Mouse (Mus musculus): ENCODE measurements around the gene Ppid. TPM values are rescaled to one million over a fixed set of nuclear protein-coding genes. Genes with fewer than 3 reads are reported as not detected.

The Ppid gene
- total RNA-seq, 1 experiment: 159 TPM

DNA sequence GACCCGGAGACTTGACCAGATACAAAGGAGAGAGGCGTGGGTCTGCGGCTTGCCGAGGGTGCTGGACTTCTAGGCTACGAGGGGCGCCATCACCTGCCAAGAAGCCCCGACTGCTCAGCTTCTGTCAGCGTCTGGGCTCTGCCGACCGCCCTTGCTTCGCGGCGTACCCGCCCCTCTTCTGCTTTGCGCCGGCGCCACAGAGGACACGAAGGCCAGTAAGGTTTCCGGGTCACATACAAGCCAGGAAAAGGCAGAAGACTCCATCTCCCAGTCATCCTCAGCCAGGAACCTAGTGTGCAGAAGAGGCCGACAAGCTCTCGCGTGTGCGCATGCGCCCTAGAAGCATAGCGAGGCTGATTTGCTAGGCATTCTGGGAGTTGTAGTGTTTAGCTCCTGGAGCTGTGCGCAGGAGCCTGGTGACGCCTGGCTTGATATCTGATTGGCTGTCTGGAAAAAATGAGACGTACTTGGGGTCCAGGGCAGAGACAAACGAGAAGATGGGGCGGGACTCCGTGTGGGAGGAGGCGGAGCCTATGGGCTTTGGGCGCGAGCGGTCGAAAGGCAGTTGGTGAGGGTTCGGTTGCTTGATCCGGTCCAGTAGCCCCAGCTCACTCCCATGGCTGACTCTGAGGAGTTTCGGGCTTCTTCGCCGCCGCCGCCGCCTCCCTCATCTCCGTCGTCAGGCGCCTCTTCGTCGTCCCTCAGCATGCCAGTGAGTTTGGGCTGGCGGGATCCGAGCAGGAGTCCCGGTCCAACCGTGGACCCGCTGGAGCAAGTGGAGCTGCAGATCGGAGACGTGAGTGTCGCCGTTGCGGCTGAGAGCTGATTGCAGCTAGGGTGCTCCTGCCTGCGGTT, 37.6 kb downstream of the Ppid start, which contains the start of gene 4930579G24Rik:
4930579G24Rik (plus strand) TSS at position 519 of the 855 bp plus-strand sequence.
- TF ChIP-seq CHD2 (IDR thresholded peaks at IDR 0.05; ENCODE audit: low read depth, low read length) (peak; percentile 39), ZC3H11A (IDR thresholded peaks at IDR 0.05; ENCODE audit: borderline replicate concordance, low read depth, low read length) (no peak), HCFC1 (IDR thresholded peaks at IDR 0.05; ENCODE audit: borderline replicate concordance, insufficient read depth, low read length) (peak; percentile 97), MAFK (IDR thresholded peaks at IDR 0.05; ENCODE audit: insufficient read depth, low read depth, low read length) (no peak), ZNF384 (IDR thresholded peaks at IDR 0.05; ENCODE audit: low read depth, low read length) (no peak)
- Histone ChIP-seq H3K36me3 (ENCODE audit: control insufficient read depth, insufficient read depth, low read length, poor library complexity, severe bottlenecking) (no peaks in the 10 kb centered on the region), H3K4me3 (ENCODE audit: insufficient read depth in 1 of 2, low read depth in 1 of 2, low read length in 2 of 2, poor library complexity in 1 of 2, severe bottlenecking in 1 of 2) (peak within 1 kb of the TSS; percentile 86 to 97), H3K9me3 (ENCODE audit: control insufficient read depth, insufficient read depth, low read depth, low read length) (no peaks in the 10 kb centered on the region), H3K27ac (ENCODE audit: insufficient read depth, low read depth, low read length, poor library complexity, severe bottlenecking) (peak within 1 kb of the TSS; percentile 28; the same call in 1 of the 2 replicates), H3K4me1 (ENCODE audit: control insufficient read depth in 2 of 2, insufficient read depth in 2 of 2, low read length in 2 of 2, poor library complexity in 1 of 2) (peaks cover 2 to 4% of the 10 kb centered on the region in 2 experiments; a peak in 2 of 4 replicates), H3K9ac (ENCODE audit: insufficient read depth, low read depth, low read length, poor library complexity, severe bottlenecking) (peak within 1 kb of the TSS; percentile 92)
- peak; percentile 96 for DNase-seq (ENCODE audit: low read depth, low spot score)
- in situ Hi-C loops (cut with MboI; ENCODE audit: low sequenced_read_pairs in 2 of 2, unreplicated experiment in 2 of 2): no loop called here

DNA sequence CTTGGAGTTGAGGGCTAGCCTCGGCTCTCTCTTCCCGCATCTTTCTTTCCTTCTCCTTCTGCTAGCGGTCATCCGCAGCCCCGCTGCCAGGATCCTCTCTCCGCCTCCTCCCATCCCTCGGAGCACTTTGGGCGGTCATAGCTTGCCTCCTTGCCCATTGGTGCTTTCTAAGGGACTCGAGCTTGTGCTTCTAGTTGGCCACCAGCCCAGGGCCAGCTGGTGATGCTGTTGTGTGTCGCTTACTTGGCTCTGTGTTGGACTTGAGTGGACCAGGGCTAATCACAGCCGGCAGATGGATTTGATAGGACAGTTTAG, 38.2 kb downstream of the Ppid start, which contains the start of gene Etfdh:
Etfdh (minus strand) TSS at position 85 of the 315 bp plus-strand sequence.
- peak within 1 kb of the TSS; percentile 92 for H3K9ac ChIP-seq (ENCODE audit: insufficient read depth, low read depth, low read length, poor library complexity, severe bottlenecking)
- peaks cover 2 to 4% of the 10 kb centered on the region in 2 experiments; a peak in 2 of 4 replicates for H3K4me1 ChIP-seq (ENCODE audit: control insufficient read depth in 2 of 2, insufficient read depth in 2 of 2, low read length in 2 of 2, poor library complexity in 1 of 2)
- DNase-seq (ENCODE audit: low read depth, low spot score): peak; percentile 28
- no peaks in the 10 kb centered on the region for H3K36me3 ChIP-seq (ENCODE audit: control insufficient read depth, insufficient read depth, low read length, poor library complexity, severe bottlenecking)
- H3K4me3 ChIP-seq (ENCODE audit: insufficient read depth in 1 of 2, low read depth in 1 of 2, low read length in 2 of 2, poor library complexity in 1 of 2, severe bottlenecking in 1 of 2): peak within 1 kb of the TSS; percentile 86 to 97
- in situ Hi-C loops (cut with MboI; ENCODE audit: low sequenced_read_pairs in 2 of 2, unreplicated experiment in 2 of 2): no loop called here
- H3K9me3 ChIP-seq (ENCODE audit: control insufficient read depth, insufficient read depth, low read depth, low read length): no peaks in the 10 kb centered on the region
- peak within 1 kb of the TSS; percentile 28; the same call in 1 of the 2 replicates for H3K27ac ChIP-seq (ENCODE audit: insufficient read depth, low read depth, low read length, poor library complexity, severe bottlenecking)
- TF ChIP-seq ZNF384 (IDR thresholded peaks at IDR 0.05; ENCODE audit: low read depth, low read length) (no peak), ZC3H11A (IDR thresholded peaks at IDR 0.05; ENCODE audit: borderline replicate concordance, low read depth, low read length) (no peak), MAFK (IDR thresholded peaks at IDR 0.05; ENCODE audit: insufficient read depth, low read depth, low read length) (no peak), HCFC1 (IDR thresholded peaks at IDR 0.05; ENCODE audit: borderline replicate concordance, insufficient read depth, low read length) (no peak), CHD2 (IDR thresholded peaks at IDR 0.05; ENCODE audit: low read depth, low read length) (no peak)

GRCm38 (mm10) chr3:79652129-79652528, 61.0 kb downstream of the Ppid start:
- TF ChIP-seq CHD2 (IDR thresholded peaks at IDR 0.05; ENCODE audit: low read depth, low read length): no peak
- no peak for TF ChIP-seq ZNF384 (IDR thresholded peaks at IDR 0.05; ENCODE audit: low read depth, low read length)
- no peak for TF ChIP-seq MAFK (IDR thresholded peaks at IDR 0.05; ENCODE audit: insufficient read depth, low read depth, low read length)
- TF ChIP-seq ZC3H11A (IDR thresholded peaks at IDR 0.05; ENCODE audit: borderline replicate concordance, low read depth, low read length): no peak
- TF ChIP-seq HCFC1 (IDR thresholded peaks at IDR 0.05; ENCODE audit: borderline replicate concordance, insufficient read depth, low read length): no peak
- Histone ChIP-seq H3K36me3 (ENCODE audit: control insufficient read depth, insufficient read depth, low read length, poor library complexity, severe bottlenecking) (no peaks in the 10 kb centered on the region), H3K4me3 (ENCODE audit: insufficient read depth in 1 of 2, low read depth in 1 of 2, low read length in 2 of 2, poor library complexity in 1 of 2, severe bottlenecking in 1 of 2) (no peak overlapping the region), H3K9ac (ENCODE audit: insufficient read depth, low read depth, low read length, poor library complexity, severe bottlenecking) (no peak overlapping the region), H3K9me3 (ENCODE audit: control insufficient read depth, insufficient read depth, low read depth, low read length) (no peaks in the 10 kb centered on the region), H3K4me1 (ENCODE audit: control insufficient read depth in 2 of 2, insufficient read depth in 2 of 2, low read length in 2 of 2, poor library complexity in 1 of 2) (no peaks in the 10 kb centered on the region), H3K27ac (ENCODE audit: insufficient read depth, low read depth, low read length, poor library complexity, severe bottlenecking) (no peak overlapping the region)
- in situ Hi-C loops (cut with MboI; ENCODE audit: low sequenced_read_pairs in 2 of 2, unreplicated experiment in 2 of 2): no loop called here
- DNase-seq (ENCODE audit: low read depth, low spot score): no peak

Other genes with a start within 250 kb of the Ppid start
- gene Fnip2, start 23.5 kb upstream of the Ppid start, total RNA-seq (2012; rRNA removed): 21.6 and 29.1 TPM in 2 replicates
- gene 4930579G24Rik, start 37.7 kb downstream of the Ppid start, total RNA-seq (2012; rRNA removed): 4.9 and 6.2 TPM in 2 replicates
- gene Etfdh, start 38.2 kb downstream of the Ppid start, total RNA-seq (2012; rRNA removed): 17.3 and 19.5 TPM in 2 replicates
- 0.04 TPM in 1 of 2 replicates, not detected in the other for gene Rxfp1, start 146.5 kb downstream of the Ppid start, total RNA-seq (2012; rRNA removed)